Mouse (Mus musculus) cerebellum, postnatal 10 days (tissue): ENCODE data around the gene Gnai3.

Experiments used
- DNase-seq, 2 experiments: peaks; one replicate each; pipeline ENCODE4 v3.0.0; 2021; ENCODE audit warnings: mixed read lengths in 2 of 2

Gene Gnai3

GRCm38 (mm10) chr3:108158383-108159037, 12.6 kb upstream of the Gnai3 start:
- peak in 1 of 2 experiments; percentile 57 for DNase-seq

GRCm38 (mm10) chr3:108154656-108155055, 8.7 kb upstream of the Gnai3 start, which contains the start of gene Gpr61:
Gene Gpr61, minus strand, starts transcription at chr3:108154882.
- no peak for DNase-seq

- DNase-seq = no peak
Measured at GRCm38 (mm10) chr3:108152290-108152689, 6.3 kb upstream of the Gnai3 start.

- DNase-seq = peak; percentile 93 to 94
Measured at GRCm38 (mm10) chr3:108147386-108148235, 1.7 kb upstream of the Gnai3 start.

- no peak for DNase-seq
Measured at GRCm38 (mm10) chr3:108146671-108147070, 725 bp upstream of the Gnai3 start.

GRCm38 (mm10) chr3:108140786-108141185, 5.2 kb downstream of the Gnai3 start:
- no peak for DNase-seq

GRCm38 (mm10) chr3:108139113-108139512, 6.8 kb downstream of the Gnai3 start:
- no peak for DNase-seq

- no peak for DNase-seq
Measured at GRCm38 (mm10) chr3:108134701-108135100, 11.2 kb downstream of the Gnai3 start.

GRCm38 (mm10) chr3:108132484-108132883, 13.5 kb downstream of the Gnai3 start:
- DNase-seq = no peak

- DNase-seq = no peak
Measured at GRCm38 (mm10) chr3:108131821-108132220, 14.1 kb downstream of the Gnai3 start.

GRCm38 (mm10) chr3:108131216-108131615, 14.7 kb downstream of the Gnai3 start:
- DNase-seq = no peak

- no peak for DNase-seq
Measured at GRCm38 (mm10) chr3:108129804-108130203, 16.1 kb downstream of the Gnai3 start.

GRCm38 (mm10) chr3:108129367-108129766, 16.6 kb downstream of the Gnai3 start:
- no peak for DNase-seq

GRCm38 (mm10) chr3:108128520-108128919, 17.4 kb downstream of the Gnai3 start:
- DNase-seq = no peak

- DNase-seq = no peak
Measured at GRCm38 (mm10) chr3:108126327-108126726, 19.6 kb downstream of the Gnai3 start.

- DNase-seq = no peak
Measured at GRCm38 (mm10) chr3:108124131-108124530, 21.8 kb downstream of the Gnai3 start.

- DNase-seq = no peak
Measured at GRCm38 (mm10) chr3:108123242-108123641, 22.7 kb downstream of the Gnai3 start.

GRCm38 (mm10) chr3:108121101-108121500, 24.8 kb downstream of the Gnai3 start:
- no peak for DNase-seq

GRCm38 (mm10) chr3:108117465-108117864, 28.5 kb downstream of the Gnai3 start:
- no peak for DNase-seq

- DNase-seq = no peak
Measured at GRCm38 (mm10) chr3:108113591-108114289, 32.2 kb downstream of the Gnai3 start.

- DNase-seq = no peak
Measured at GRCm38 (mm10) chr3:108112666-108113065, 33.3 kb downstream of the Gnai3 start.

- no peak for DNase-seq
Measured at GRCm38 (mm10) chr3:108112246-108112645, 33.7 kb downstream of the Gnai3 start.

- DNase-seq = no peak
Measured at GRCm38 (mm10) chr3:108111320-108111719, 34.6 kb downstream of the Gnai3 start.
